Mouse (Mus musculus) G1E (cell line): ENCODE results near the gene Ppp1r15a.

Experiments used
- CTCF ChIP-seq: IDR thresholded peaks from 2 replicates; pipeline ENCODE4 v1.5.1; 2012; ENCODE audit warnings: low read depth, low read length, inconsistent platforms, mixed read lengths
- GATA1 ChIP-seq: IDR thresholded peaks from 2 replicates; pipeline ENCODE4 v1.6.1; 2012; ENCODE audit warnings: borderline replicate concordance, low read length, inconsistent platforms, mixed read lengths
- TAL1 ChIP-seq: conservative IDR thresholded peaks from 2 replicates; pipeline ENCODE4 v1.6.1; 2012; ENCODE audit warnings: low read depth, low read length, inconsistent platforms, mixed read lengths

DNA sequence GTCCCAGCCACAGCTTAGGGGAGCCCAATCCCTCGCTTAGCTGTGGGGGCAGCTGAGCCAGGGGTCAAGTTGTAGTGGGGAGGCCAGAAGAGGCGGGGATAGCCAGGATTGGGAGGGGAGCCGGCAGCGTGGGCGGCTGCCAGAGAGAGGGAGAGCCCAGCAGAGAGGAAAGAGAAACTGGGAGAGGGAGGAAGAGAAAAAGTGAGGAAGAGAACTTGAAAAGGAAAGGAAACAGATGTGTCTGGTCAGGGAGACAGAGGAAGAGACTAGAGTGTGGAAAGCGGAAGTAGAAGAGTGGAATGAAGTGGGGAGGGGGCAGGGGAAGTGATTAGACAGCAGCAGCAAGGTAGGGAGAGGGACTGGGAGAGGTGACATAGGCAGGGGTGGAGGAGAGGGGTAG lies 3.4 kb upstream of the Ppp1r15a start:
- TF ChIP-seq CTCF (no peak), TAL1 (no peak), GATA1 (no peak)
